Mouse (Mus musculus) retina, postnatal 7 days (tissue): ENCODE measurements around the gene Bak1.
A peak's percentile ranks its signal among the peaks of the same experiment; 100 is the strongest.
"Not testable (repeated sequence)": the region's sequence is repeated elsewhere in the genome, so short reads cannot be mapped to it uniquely, and the experiment has no call there.

ENCODE experiments used
- DNase-seq: peaks from one replicate; pipeline ENCODE4 v3.0.0-alpha.2; 2012; ENCODE audit warnings: low read depth, low spot score

Gene Bak1

DNA sequence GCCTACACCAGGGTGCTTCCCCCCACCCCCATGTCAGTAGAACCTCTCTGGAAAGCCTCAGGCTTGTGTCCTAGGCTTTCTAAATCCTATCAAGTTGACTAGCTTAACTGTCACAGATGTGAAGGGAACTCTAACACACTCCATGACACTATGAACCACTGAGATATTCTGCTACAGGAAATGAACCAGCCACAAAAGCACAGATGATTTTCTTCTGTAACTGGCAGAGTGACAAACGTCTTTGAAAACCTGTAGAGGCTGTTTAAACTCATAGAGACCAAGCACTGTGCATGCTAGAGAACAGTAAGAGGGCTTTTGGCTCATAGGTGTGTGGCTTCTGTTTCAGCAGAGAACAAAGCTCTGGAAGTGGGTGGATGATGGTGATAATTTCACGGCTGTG lies 47.8 kb downstream of the Bak1 start:
- DNase-seq, result no peak

DNA sequence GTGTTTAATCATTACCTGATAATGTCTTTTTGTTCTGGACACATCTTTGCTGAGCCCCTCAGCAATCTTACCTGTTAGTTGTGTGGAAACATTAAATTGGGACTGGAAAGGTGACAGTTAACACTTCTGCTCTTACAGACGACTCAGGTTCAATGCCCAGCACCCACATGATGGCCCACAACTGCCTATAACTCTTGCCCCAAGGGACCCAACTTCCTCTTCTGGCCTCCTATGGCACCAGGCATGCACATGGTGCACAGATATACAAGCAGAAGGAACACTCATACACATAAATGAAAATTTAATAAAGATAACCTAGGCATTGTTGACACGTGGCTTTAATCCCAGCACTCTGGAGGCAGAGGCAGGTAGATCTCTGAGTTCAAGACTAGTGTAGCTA lies 49.4 kb downstream of the Bak1 start:
- no peak for DNase-seq

DNA sequence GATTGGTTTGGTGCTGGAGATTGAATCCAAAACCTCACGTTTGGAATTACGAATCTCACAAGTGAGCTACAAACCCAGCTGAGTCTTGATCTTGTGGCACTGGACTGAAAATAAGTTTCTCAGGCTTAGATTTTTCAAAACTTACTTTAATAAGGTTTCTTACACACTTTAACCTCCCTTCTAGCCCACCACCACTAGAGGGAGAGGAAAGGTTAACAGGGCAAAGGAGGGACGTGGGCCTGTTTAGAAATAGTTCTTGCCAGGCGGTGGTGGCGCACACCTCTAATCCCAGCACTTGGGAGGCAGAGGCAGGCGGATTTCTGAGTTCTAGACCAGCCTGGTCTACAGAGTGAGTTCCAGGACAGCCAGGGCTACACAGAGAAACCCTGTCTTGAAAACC lies 51.5 kb downstream of the Bak1 start:
- DNase-seq, result not testable (repeated sequence)

DNA sequence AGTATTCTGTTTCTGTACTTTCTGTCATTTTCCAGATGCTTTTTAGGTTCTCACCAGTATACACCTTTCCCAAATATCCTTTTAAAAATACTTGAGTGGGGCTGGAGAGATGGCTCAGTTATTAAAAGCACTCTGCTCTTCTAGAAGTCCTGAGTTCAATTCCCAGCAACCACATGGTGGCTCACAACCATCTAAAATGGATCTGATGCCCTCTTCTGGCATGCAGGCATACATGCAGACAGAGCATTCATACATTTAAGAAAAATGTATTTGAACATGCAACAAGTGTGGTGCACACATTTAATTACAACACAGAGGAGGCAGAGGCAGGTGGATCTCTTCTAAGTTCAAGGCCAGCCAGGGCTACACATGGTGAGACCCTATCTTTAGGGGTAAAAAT lies 53.4 kb downstream of the Bak1 start:
- DNase-seq, result no peak

DNA sequence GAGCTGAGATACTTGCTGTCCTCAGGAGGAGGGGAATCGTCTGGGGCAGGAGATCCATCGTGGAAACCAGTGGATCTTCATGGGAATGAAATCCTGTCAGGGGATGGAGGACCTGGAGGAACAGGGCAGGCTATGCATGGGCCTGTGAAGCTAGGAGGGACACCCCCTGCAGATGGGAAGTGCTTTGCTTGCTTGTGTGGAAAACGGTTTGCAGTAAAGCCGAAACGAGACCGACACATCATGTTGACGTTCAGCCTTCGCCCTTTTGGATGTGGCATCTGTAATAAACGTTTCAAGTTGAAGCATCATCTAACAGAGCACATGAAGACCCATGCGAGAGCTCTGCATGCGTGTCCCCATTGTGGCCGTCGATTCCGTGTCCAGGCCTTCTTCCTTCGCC lies 54.3 kb downstream of the Bak1 start:
- no peak for DNase-seq

DNA sequence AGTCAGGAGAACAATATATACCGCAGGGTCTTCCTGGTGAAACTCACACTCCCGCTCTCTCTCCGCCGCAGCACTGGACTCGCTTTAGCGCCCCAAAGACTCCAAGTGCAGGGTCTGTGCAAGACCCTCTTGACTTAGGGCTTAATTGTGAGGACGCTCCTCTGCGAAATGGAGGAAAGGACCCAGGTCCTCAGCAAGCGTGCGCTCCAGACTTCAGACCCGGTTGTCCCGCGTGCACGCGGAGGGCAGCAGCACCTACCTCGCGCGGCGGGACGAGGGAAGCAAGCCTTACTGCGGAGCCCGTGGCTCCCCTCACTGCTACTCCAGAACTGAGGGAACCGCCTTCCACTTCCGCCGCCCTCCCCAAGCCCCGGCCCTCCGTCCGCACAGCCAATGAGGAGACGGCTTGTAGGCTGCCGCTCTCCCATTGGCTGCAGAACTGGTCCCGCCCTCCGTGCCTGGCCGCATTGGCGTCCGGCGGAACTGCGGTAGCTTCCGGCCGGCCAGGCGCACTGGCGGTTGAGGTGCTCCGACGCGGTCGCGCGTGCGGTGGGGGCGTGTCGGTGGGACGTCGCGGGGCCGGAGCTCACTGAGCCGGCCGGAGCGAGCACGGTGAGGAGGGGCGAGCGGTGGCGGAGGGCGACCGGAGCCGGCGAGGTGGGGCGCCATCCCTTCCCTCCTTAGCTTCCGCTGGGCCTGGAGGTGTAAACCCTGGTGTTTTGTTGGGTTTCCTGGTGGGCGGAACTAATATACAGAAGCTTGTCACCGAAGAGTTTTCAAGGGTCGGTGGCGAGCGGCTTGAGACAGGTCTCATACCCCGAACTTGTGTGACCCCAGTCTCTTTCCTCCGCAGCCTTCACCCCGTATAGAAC lies 55.9 kb downstream of the Bak1 start, which contains the start of gene Zbtb9:
Gene Zbtb9 (plus strand): TSS at position 465 of the 872 bp plus-strand sequence.
- peak; percentile 88 for DNase-seq

DNA sequence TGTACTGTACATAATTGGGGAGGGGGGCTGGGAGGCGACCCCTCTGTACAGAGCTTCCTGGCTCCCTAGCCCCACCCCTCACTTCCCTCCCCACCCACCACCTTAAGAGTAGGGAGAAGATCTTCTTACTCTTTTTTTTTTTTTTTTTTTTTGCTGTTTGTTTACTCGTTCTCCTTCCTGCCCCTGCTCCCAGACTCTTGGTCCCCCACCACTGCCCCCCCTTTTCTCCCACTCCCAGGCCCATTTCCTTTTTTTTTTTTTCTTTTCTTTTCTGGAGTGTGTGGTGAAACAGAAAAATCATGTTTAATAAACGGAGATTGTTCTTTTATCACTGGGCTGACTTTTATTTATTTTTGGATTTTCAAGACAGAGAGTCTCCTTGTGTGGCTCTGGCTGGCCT lies 56.7 kb downstream of the Bak1 start:
- DNase-seq, result no peak

DNA sequence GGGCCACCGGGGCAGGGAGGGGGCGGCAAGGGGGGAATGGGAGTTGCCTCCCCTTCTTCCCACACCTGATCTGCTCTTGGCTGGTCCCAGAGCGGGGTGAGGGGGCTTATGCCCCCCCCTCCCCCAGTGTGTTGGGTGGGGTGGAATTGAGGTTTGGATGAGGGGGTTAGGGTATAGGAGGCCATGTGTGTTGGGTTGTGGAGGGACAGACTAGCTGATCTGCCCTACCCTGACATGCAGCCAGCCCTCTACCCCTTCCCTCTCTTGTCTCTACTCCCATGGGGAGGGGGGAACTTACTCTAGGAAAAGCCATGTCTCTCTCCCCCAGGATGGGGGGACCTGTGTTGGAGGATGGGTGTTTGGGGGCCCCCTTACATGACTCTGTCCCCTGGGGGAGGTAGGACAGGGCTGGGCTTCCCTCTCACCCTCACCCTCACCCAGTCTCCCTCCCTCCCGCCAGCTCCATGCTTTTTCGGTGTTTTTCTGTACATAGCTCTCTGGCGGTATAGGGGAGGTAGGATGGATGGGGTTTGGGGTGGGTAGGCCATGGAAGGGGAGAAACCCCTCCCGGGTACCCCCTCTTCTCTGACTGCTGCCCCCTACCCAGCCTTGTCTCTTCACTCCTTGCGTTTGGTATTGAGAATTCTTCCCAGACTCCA lies 57.4 kb downstream of the Bak1 start:
- no peak for DNase-seq

DNA sequence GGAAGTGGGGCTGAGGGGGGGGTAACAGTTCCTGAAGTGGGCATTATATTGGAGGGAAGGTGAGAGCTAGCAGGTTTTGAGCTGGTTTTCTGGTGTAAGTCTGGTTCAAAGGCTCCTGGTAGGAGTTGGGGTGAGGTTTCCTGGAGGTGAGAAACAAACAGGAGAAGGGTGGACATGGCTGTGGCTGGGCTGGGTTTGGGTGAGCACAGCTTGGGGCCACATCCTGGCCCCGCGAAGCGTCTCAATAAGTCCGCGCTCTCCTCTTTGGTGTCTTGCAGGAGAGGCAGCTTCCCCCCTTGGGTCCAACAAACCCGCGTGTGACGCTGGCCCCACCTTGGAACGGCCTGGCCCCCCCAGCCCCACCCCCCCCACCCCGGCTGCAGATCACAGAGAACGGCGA lies 58.6 kb downstream of the Bak1 start:
- no peak for DNase-seq
